Mouse (Mus musculus): ENCODE measurements around the gene Dnmt3l.

- no peak for TF ChIP-seq POLR2A (IDR thresholded peaks at IDR 0.05; ENCODE audit: borderline replicate concordance, insufficient read depth, low read length)
- no peak for TF ChIP-seq CTCF (IDR thresholded peaks at IDR 0.05; ENCODE audit: borderline replicate concordance, insufficient read depth, low read depth, low read length)
Measured at GRCm38 (mm10) chr10:78007203-78007602, 34.5 kb upstream of the Dnmt3l start.
